Mouse (Mus musculus): ENCODE measurements around the gene Lrmp. TPM values are rescaled to one million over a fixed set of nuclear protein-coding genes. Genes with fewer than 3 reads are reported as not detected.
A peak's percentile ranks its signal among the peaks of the same experiment; 100 is the strongest.
"Not testable (repeated sequence)": the region's sequence is repeated elsewhere in the genome, so short reads cannot be mapped to it uniquely, and the experiment has no call there.

Gene Lrmp
- polyA plus RNA-seq, 1 experiment: 0.91 TPM

GRCm38 (mm10) chr6:145125591-145126113, 10.2 kb downstream of the Lrmp start:
- Histone ChIP-seq H3K27ac (ENCODE audit: insufficient read depth, low read length) (no peak overlapping the region), H3K36me3 (ENCODE audit: control insufficient read depth, insufficient read depth, low read length, poor library complexity, severe bottlenecking) (no peaks in the 10 kb centered on the region), H3K9ac (ENCODE audit: low read depth, poor library complexity, severe bottlenecking) (no peak overlapping the region), H3K4me1 (ENCODE audit: control insufficient read depth, insufficient read depth, low read length) (no peaks in the 10 kb centered on the region), H3K9me3 (replicated peaks; ENCODE audit: control insufficient read depth, insufficient read depth, low read length, poor library complexity, severe bottlenecking) (no peaks in the 10 kb centered on the region), H3K27me3 (ENCODE audit: control insufficient read depth, insufficient read depth, low read length, poor library complexity, severe bottlenecking) (no peaks in the 10 kb centered on the region), H3K4me3 (ENCODE audit: low read depth, low read length) (no peak overlapping the region)
- TF ChIP-seq CTCF (IDR thresholded peaks at IDR 0.05; ENCODE audit: low read depth, low read length) (no peak), POLR2A (IDR thresholded peaks at IDR 0.05; ENCODE audit: insufficient read depth, low read length) (no peak), EP300 (IDR thresholded peaks at IDR 0.05; ENCODE audit: insufficient read depth, low read depth, low read length) (no peak)

- Histone ChIP-seq H3K36me3 (ENCODE audit: control insufficient read depth, insufficient read depth, low read length, poor library complexity, severe bottlenecking) (no peaks in the 10 kb centered on the region), H3K27me3 (ENCODE audit: control insufficient read depth, insufficient read depth, low read length, poor library complexity, severe bottlenecking) (no peaks in the 10 kb centered on the region), H3K9me3 (replicated peaks; ENCODE audit: control insufficient read depth, insufficient read depth, low read length, poor library complexity, severe bottlenecking) (no peaks in the 10 kb centered on the region), H3K4me1 (ENCODE audit: control insufficient read depth, insufficient read depth, low read length) (no peaks in the 10 kb centered on the region), H3K4me3 (ENCODE audit: low read depth, low read length) (no peak overlapping the region), H3K27ac (ENCODE audit: insufficient read depth, low read length) (no peak overlapping the region), H3K9ac (ENCODE audit: low read depth, poor library complexity, severe bottlenecking) (no peak overlapping the region)
- TF ChIP-seq CTCF (IDR thresholded peaks at IDR 0.05; ENCODE audit: low read depth, low read length) (peak; percentile 25), EP300 (IDR thresholded peaks at IDR 0.05; ENCODE audit: insufficient read depth, low read depth, low read length) (no peak)
Observed at GRCm38 (mm10) chr6:145127652-145128051, 12.2 kb downstream of the Lrmp start.

- Histone ChIP-seq H3K9ac (ENCODE audit: low read depth, poor library complexity, severe bottlenecking) (no peak overlapping the region), H3K9me3 (replicated peaks; ENCODE audit: control insufficient read depth, insufficient read depth, low read length, poor library complexity, severe bottlenecking) (no peaks in the 10 kb centered on the region), H3K27me3 (ENCODE audit: control insufficient read depth, insufficient read depth, low read length, poor library complexity, severe bottlenecking) (no peaks in the 10 kb centered on the region), H3K4me3 (ENCODE audit: low read depth, low read length) (no peak overlapping the region), H3K4me1 (ENCODE audit: control insufficient read depth, insufficient read depth, low read length) (no peaks in the 10 kb centered on the region), H3K27ac (ENCODE audit: insufficient read depth, low read length) (no peak overlapping the region), H3K36me3 (ENCODE audit: control insufficient read depth, insufficient read depth, low read length, poor library complexity, severe bottlenecking) (no peaks in the 10 kb centered on the region)
- TF ChIP-seq POLR2A (IDR thresholded peaks at IDR 0.05; ENCODE audit: insufficient read depth, low read length) (no peak), EP300 (IDR thresholded peaks at IDR 0.05; ENCODE audit: insufficient read depth, low read depth, low read length) (no peak), CTCF (IDR thresholded peaks at IDR 0.05; ENCODE audit: low read depth, low read length) (no peak)
Observed at GRCm38 (mm10) chr6:145129563-145129962, 14.1 kb downstream of the Lrmp start.

- Histone ChIP-seq H3K27me3 (ENCODE audit: control insufficient read depth, insufficient read depth, low read length, poor library complexity, severe bottlenecking) (no peaks in the 10 kb centered on the region), H3K4me1 (ENCODE audit: control insufficient read depth, insufficient read depth, low read length) (no peaks in the 10 kb centered on the region), H3K9ac (ENCODE audit: low read depth, poor library complexity, severe bottlenecking) (no peak overlapping the region), H3K4me3 (ENCODE audit: low read depth, low read length) (no peak overlapping the region), H3K9me3 (replicated peaks; ENCODE audit: control insufficient read depth, insufficient read depth, low read length, poor library complexity, severe bottlenecking) (no peaks in the 10 kb centered on the region), H3K36me3 (ENCODE audit: control insufficient read depth, insufficient read depth, low read length, poor library complexity, severe bottlenecking) (no peaks in the 10 kb centered on the region), H3K27ac (ENCODE audit: insufficient read depth, low read length) (no peak overlapping the region)
- no peak for TF ChIP-seq EP300 (IDR thresholded peaks at IDR 0.05; ENCODE audit: insufficient read depth, low read depth, low read length)
- no peak for TF ChIP-seq CTCF (IDR thresholded peaks at IDR 0.05; ENCODE audit: low read depth, low read length)
- no peak for TF ChIP-seq POLR2A (IDR thresholded peaks at IDR 0.05; ENCODE audit: insufficient read depth, low read length)
Observed at GRCm38 (mm10) chr6:145131991-145132390, 16.5 kb downstream of the Lrmp start.

GRCm38 (mm10) chr6:145132969-145133368, 17.5 kb downstream of the Lrmp start:
- H3K27me3 ChIP-seq (ENCODE audit: control insufficient read depth, insufficient read depth, low read length, poor library complexity, severe bottlenecking); H3K9me3 ChIP-seq (replicated peaks; ENCODE audit: control insufficient read depth, insufficient read depth, low read length, poor library complexity, severe bottlenecking); H3K4me1 ChIP-seq (ENCODE audit: control insufficient read depth, insufficient read depth, low read length); H3K9ac ChIP-seq (ENCODE audit: low read depth, poor library complexity, severe bottlenecking); H3K4me3 ChIP-seq (ENCODE audit: low read depth, low read length); H3K27ac ChIP-seq (ENCODE audit: insufficient read depth, low read length); H3K36me3 ChIP-seq (ENCODE audit: control insufficient read depth, insufficient read depth, low read length, poor library complexity, severe bottlenecking): not testable (repeated sequence)

GRCm38 (mm10) chr6:145135295-145135694, 19.8 kb downstream of the Lrmp start:
- Histone ChIP-seq H3K27me3 (ENCODE audit: control insufficient read depth, insufficient read depth, low read length, poor library complexity, severe bottlenecking) (no peaks in the 10 kb centered on the region), H3K9me3 (replicated peaks; ENCODE audit: control insufficient read depth, insufficient read depth, low read length, poor library complexity, severe bottlenecking) (no peaks in the 10 kb centered on the region), H3K9ac (ENCODE audit: low read depth, poor library complexity, severe bottlenecking) (no peak overlapping the region), H3K4me3 (ENCODE audit: low read depth, low read length) (no peak overlapping the region), H3K36me3 (ENCODE audit: control insufficient read depth, insufficient read depth, low read length, poor library complexity, severe bottlenecking) (no peaks in the 10 kb centered on the region), H3K27ac (ENCODE audit: insufficient read depth, low read length) (no peak overlapping the region), H3K4me1 (ENCODE audit: control insufficient read depth, insufficient read depth, low read length) (no peaks in the 10 kb centered on the region)
- no peak for TF ChIP-seq CTCF (IDR thresholded peaks at IDR 0.05; ENCODE audit: low read depth, low read length)
- no peak for TF ChIP-seq POLR2A (IDR thresholded peaks at IDR 0.05; ENCODE audit: insufficient read depth, low read length)
- no peak for TF ChIP-seq EP300 (IDR thresholded peaks at IDR 0.05; ENCODE audit: insufficient read depth, low read depth, low read length)

Measured in ES-Bruce4 (cell line).